ENCODE assay signal across 28 mouse cellular contexts in genomic region chr13:19830560-19830959, GRCm38 (mm10). TPM values are rescaled to one million over a fixed set of nuclear protein-coding genes. Genes with fewer than 3 reads are reported as not detected.
"Had no signal": no experiment of that assay in that cellular context is flagged by ENCODE, and none has a peak within 500 bp of the region (broad histone marks: within the 10 kb centered on the region; RNA-seq: fewer than 3 reads in every experiment).

No protein-coding gene starts in this region.

- H3K4me3 ChIP-seq: heart, embryonic 10.5 days; heart, embryonic 12.5 days; hindbrain, embryonic 13.5 days; hindbrain, embryonic 15.5 days; kidney, embryonic 15.5 days; left cerebral cortex, adult 2 months; limb, embryonic 10.5 days; limb, embryonic 12.5 days had no signal

- H3K27me3 ChIP-seq: heart, embryonic 12.5 days; hindbrain, embryonic 13.5 days; hindbrain, embryonic 15.5 days; kidney, embryonic 15.5 days; limb, embryonic 12.5 days had no signal

- H3K27ac ChIP-seq: heart, embryonic 10.5 days; hindbrain, embryonic 13.5 days; hindbrain, embryonic 15.5 days; hindbrain, postnatal 0 days; kidney, embryonic 15.5 days; kidney, postnatal 0 days; left cerebral cortex, adult 2 months; limb, embryonic 10.5 days; limb, embryonic 12.5 days had no signal

- DNase-seq: gastrocnemius, postnatal 14 days; gastrocnemius, postnatal 36 days; heart, postnatal 10 days; heart, postnatal 36 days; kidney, adult 11 months; kidney, adult 2 months; kidney, adult 9 months; kidney, postnatal 14 days; kidney, postnatal 36 days; layer of hippocampus, adult 9-11 months; liver had no signal

- H3K4me2 ChIP-seq: heart, embryonic 12.5 days; hindbrain, embryonic 13.5 days; hindbrain, embryonic 15.5 days; kidney, embryonic 15.5 days; limb, embryonic 12.5 days had no signal

- H3K9me3 ChIP-seq: heart, embryonic 10.5 days; heart, embryonic 12.5 days; hindbrain, embryonic 15.5 days; kidney, embryonic 15.5 days; limb, embryonic 10.5 days had no signal

- H3K36me3 ChIP-seq: heart, embryonic 10.5 days; heart, embryonic 12.5 days; hindbrain, embryonic 13.5 days; hindbrain, embryonic 15.5 days; kidney, embryonic 15.5 days; limb, embryonic 10.5 days; limb, embryonic 12.5 days had no signal

- H3K9ac ChIP-seq: heart, embryonic 12.5 days; hindbrain, embryonic 13.5 days; hindbrain, embryonic 15.5 days; kidney, embryonic 15.5 days; limb, embryonic 12.5 days had no signal

- ATAC-seq: hindbrain, postnatal 0 days; intestine, embryonic 16.5 days had no signal

- H3K4me1 ChIP-seq: heart, embryonic 10.5 days; heart, embryonic 12.5 days; hindbrain, embryonic 13.5 days; hindbrain, embryonic 15.5 days; kidney, embryonic 15.5 days; limb, embryonic 10.5 days; limb, embryonic 12.5 days had no signal

RNA-seq across cellular contexts. Expression of gene Gpr141, which starts 6.5 kb away (rescaled TPM):
- total RNA-seq: gastrocnemius, adult 8-10 months; gastrocnemius, postnatal 14 days; gastrocnemius, postnatal 36 days; layer of hippocampus, adult 18-20 months; layer of hippocampus, adult 8-10 months; layer of hippocampus, postnatal 14 days; left cerebral cortex, adult 2 months; left cerebral cortex, postnatal 14 days; left cerebral cortex, postnatal 36 days had no signal
- polyA plus RNA-seq: hindbrain, embryonic 13.5 days; hindbrain, embryonic 15.5 days; limb, embryonic 10.5 days had no signal
